Mouse (Mus musculus): Measurements from ENCODE around the gene Slc39a11.

- TF ChIP-seq JUND (conservative IDR thresholded peaks at IDR 0.05; ENCODE audit: low read depth, low read length) (no peak), EP300 (IDR thresholded peaks at IDR 0.05; ENCODE audit: low read length) (no peak), MAFK (IDR thresholded peaks at IDR 0.05; ENCODE audit: insufficient replicate concordance, low read length) (no peak), ELF1 (IDR thresholded peaks at IDR 0.05; ENCODE audit: low read depth, low read length) (no peak), ZC3H11A (IDR thresholded peaks at IDR 0.05; ENCODE audit: low read depth, low read length) (no peak)
Observed at GRCm38 (mm10) chr11:113207966-113208365, 441.9 kb downstream of the Slc39a11 start.

Data from CH12.LX (cell line).